Mouse (Mus musculus): ENCODE measurements around the gene Krtap15.

- no peak for TF ChIP-seq POLR2A (IDR thresholded peaks at IDR 0.05; ENCODE audit: extremely low read depth, insufficient read depth, low read length)
- TF ChIP-seq CTCF (IDR thresholded peaks at IDR 0.05; ENCODE audit: extremely low read depth, insufficient read depth, low read length) = peak; percentile 52; the same call in 1 of the 2 replicates
Measured at GRCm38 (mm10) chr16:88851450-88851849, 31.4 kb downstream of the Krtap15 start.
